Mouse (Mus musculus) liver, embryonic 13.5 days (tissue): ENCODE results near the gene 4933414I15Rik. TPM values are rescaled to one million over a fixed set of nuclear protein-coding genes. Genes with fewer than 3 reads are reported as not detected.

Source experiments
- ATAC-seq: fragments of 200-750 bp; cut with Nextera tagmentation; 2 replicates; pipeline ENCODE4 v1.8.0; 2017; ENCODE audit warnings: low read depth, mild to moderate bottlenecking, moderate number of reproducible peaks, moderate library complexity
- DNase-seq: peaks from one replicate; pipeline ENCODE4 v3.0.0; 2022
- H3K27ac ChIP-seq: fragments of 300-500 bp; sonication (generic); 2 replicates; pipeline ENCODE4 v1.5.1; 2015; ENCODE audit warnings: moderate library complexity, mild to moderate bottlenecking, inconsistent platforms
- H3K27me3 ChIP-seq: fragments of 300-500 bp; sonication (generic); 2 replicates; pipeline ENCODE4 v1.6.1; 2015; ENCODE audit warnings: mild to moderate bottlenecking, inconsistent platforms
- H3K36me3 ChIP-seq: fragments of 300-500 bp; sonication (generic); 2 replicates; pipeline ENCODE4 v1.6.1; 2015; ENCODE audit warnings: mild to moderate bottlenecking, inconsistent platforms
- H3K4me1 ChIP-seq: fragments of 300-500 bp; sonication (generic); replicated peaks from 2 replicates; pipeline ENCODE4 v1.6.1; 2015; ENCODE audit warnings: inconsistent platforms
- H3K4me2 ChIP-seq: fragments of 300-500 bp; sonication (generic); 2 replicates; pipeline ENCODE4 v1.6.1; 2015; ENCODE audit warnings: inconsistent platforms, mild to moderate bottlenecking, moderate library complexity
- H3K4me3 ChIP-seq: fragments of 300-500 bp; sonication (generic); replicated peaks from 2 replicates; pipeline ENCODE4 v1.5.1; 2015; ENCODE audit warnings: mild to moderate bottlenecking, inconsistent platforms
- H3K9ac ChIP-seq: fragments of 300-500 bp; sonication (generic); 2 replicates; pipeline ENCODE4 v1.6.1; 2015; ENCODE audit warnings: mild to moderate bottlenecking, inconsistent platforms
- H3K9me3 ChIP-seq: fragments of 300-500 bp; sonication (generic); replicated peaks from 2 replicates; pipeline ENCODE4 v1.6.1; 2016; ENCODE audit warnings: inconsistent platforms
- WGBS: fragments of 180-500 bp; shearing (Covaris S2); methylation state at CpG from one replicate; pipeline ENCODE4 v1.1.7; 2015; ENCODE audit not compliant: insufficient replicate concordance; 5-methylcytosine and 5-hydroxymethylcytosine counted together
- polyA plus RNA-seq: library from polyadenylated mRNA; unstranded; fragments of >200 nt; fragmentation: Nextera tagmentation; extraction: Ambion mirVana; gene quantifications from 2 replicates; pipeline ENCODE4 v1.2.1, GENCODE M21; 2015

4933414I15Rik gene
- polyA plus RNA-seq = not detected in 2 replicates

GRCm38 (mm10) chr11:50943506-50943905, at the start of gene 4933414I15Rik:
Gene 4933414I15Rik, minus strand, starts transcription at chr11:50943765.
- no peak within 1 kb of the TSS for H3K27ac ChIP-seq
- no peak within 1 kb of the TSS for H3K4me2 ChIP-seq
- no peaks in the 10 kb centered on the region for H3K4me1 ChIP-seq
- no peaks in the 10 kb centered on the region for H3K36me3 ChIP-seq
- H3K27me3 ChIP-seq = no peaks in the 10 kb centered on the region
- DNase-seq = no peak
- no peak within 1 kb of the TSS for H3K4me3 ChIP-seq
- H3K9ac ChIP-seq = no peak within 1 kb of the TSS
- no peak for ATAC-seq
- H3K9me3 ChIP-seq = no peaks in the 10 kb centered on the region
- WGBS = 70% methylated on average over 14 of the region's 14 CpGs

DNA sequence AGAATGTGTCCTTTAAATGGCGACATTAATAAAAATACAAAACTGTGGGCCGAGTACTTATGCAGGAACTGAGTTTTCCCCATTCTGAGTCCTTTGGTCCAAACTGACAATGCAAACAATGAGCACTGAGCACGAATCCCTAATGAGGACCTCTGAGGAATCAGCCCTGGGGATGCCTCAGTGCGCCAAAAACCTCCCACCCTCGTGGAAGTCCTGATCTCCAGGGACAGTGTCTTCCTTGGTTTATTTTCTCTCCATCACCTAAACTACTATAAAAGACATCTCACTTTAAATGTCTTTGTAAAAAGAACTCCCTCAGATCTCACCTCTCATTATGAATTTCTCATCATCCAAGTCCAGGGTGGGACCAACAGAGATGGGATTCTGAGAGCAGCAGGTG, 38.1 kb upstream of the 4933414I15Rik start, which contains the start of gene Olfr1377:
Olfr1377 (plus strand) TSS at position 301 of the 400 bp plus-strand sequence.
- no peaks in the 10 kb centered on the region for H3K4me1 ChIP-seq
- no peak for DNase-seq
- 57% methylated on average over 5 of the region's 5 CpGs for WGBS
- H3K9me3 ChIP-seq = no peaks in the 10 kb centered on the region
- H3K9ac ChIP-seq = no peak within 1 kb of the TSS
- no peaks in the 10 kb centered on the region for H3K36me3 ChIP-seq
- H3K4me3 ChIP-seq = no peak within 1 kb of the TSS
- H3K27ac ChIP-seq = no peak within 1 kb of the TSS
- no peak within 1 kb of the TSS for H3K4me2 ChIP-seq
- H3K27me3 ChIP-seq = no peaks in the 10 kb centered on the region
- ATAC-seq = no peak

GRCm38 (mm10) chr11:50977216-50977615, 33.7 kb upstream of the 4933414I15Rik start:
- WGBS = 57% methylated on average over 4 of the region's 4 CpGs
- no peak for DNase-seq
- no peaks in the 10 kb centered on the region for H3K36me3 ChIP-seq
- no peak overlapping the region for H3K27ac ChIP-seq
- no peak overlapping the region for H3K9ac ChIP-seq
- H3K4me2 ChIP-seq = no peak overlapping the region
- H3K4me3 ChIP-seq = no peak overlapping the region
- no peaks in the 10 kb centered on the region for H3K4me1 ChIP-seq
- no peaks in the 10 kb centered on the region for H3K27me3 ChIP-seq
- H3K9me3 ChIP-seq = no peaks in the 10 kb centered on the region
- no peak for ATAC-seq

DNA sequence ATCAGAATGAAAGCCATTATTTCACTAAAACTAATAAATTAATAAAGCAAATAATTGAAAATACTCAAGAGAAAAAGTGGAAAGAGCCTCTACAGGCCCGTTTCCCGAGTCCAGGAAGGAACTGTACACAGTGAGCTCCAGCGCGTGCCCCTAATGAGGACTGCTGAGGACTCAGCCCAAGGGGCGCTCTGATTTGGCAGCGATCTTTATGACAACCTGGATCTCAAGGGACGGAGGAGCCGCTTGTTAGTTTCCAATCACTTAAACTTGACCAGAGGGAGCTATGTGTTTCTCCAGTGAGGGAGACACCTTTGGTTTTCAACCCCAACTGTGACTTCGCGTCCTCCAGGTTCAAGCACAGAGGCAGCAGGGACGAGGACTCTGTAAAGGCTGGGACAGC, 22.7 kb upstream of the 4933414I15Rik start, which contains the start of gene Olfr1378:
Olfr1378 (plus strand) TSS at position 301 of the 400 bp plus-strand sequence.
- ATAC-seq (no peak), DNase-seq (no peak)
- 0 out of 2 replicates have a peak, but pooled peaks cover 2% of the 10 kb centered on the region for H3K9me3 ChIP-seq
- no peaks in the 10 kb centered on the region for H3K27me3 ChIP-seq
- H3K9ac ChIP-seq = no peak within 1 kb of the TSS
- no peaks in the 10 kb centered on the region for H3K36me3 ChIP-seq
- H3K27ac ChIP-seq = no peak within 1 kb of the TSS
- H3K4me2 ChIP-seq = no peak within 1 kb of the TSS
- no peaks in the 10 kb centered on the region for H3K4me1 ChIP-seq
- H3K4me3 ChIP-seq = no peak within 1 kb of the TSS
- 74% methylated on average over 11 of the region's 11 CpGs for WGBS

- H3K9me3 ChIP-seq = 0 out of 2 replicates have a peak, but pooled peaks cover 2% of the 10 kb centered on the region
- WGBS = 33% methylated on average over 2 of the region's 2 CpGs
- H3K36me3 ChIP-seq = no peaks in the 10 kb centered on the region
- H3K4me1 ChIP-seq = no peaks in the 10 kb centered on the region
- no peak overlapping the region for H3K9ac ChIP-seq
- H3K27me3 ChIP-seq = no peaks in the 10 kb centered on the region
- ATAC-seq = no peak
- no peak overlapping the region for H3K27ac ChIP-seq
- H3K4me3 ChIP-seq = no peak overlapping the region
- no peak for DNase-seq
- H3K4me2 ChIP-seq = no peak overlapping the region
Measured at GRCm38 (mm10) chr11:50964886-50965285, 21.3 kb upstream of the 4933414I15Rik start.

DNA sequence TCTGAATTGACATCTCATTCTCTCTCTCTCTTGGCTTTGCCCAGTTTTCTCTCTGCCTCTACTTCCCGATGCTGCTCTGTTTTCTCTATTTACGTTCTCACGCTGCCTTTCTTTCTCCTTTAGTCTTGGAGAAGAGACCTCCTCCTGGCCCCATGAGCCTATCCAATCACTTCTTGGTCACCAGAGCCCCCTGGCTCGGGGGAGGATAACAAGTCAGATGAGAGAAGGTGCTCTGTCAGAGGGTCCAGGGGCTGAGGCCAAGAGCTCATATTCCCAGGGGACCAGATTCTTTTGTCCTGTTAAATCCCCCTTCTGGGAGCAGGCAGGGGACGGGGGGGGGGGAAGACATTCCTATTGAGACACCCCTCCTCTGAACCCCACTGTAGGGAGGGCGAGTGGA, 10.1 kb upstream of the 4933414I15Rik start, which contains the start of gene Prop1:
Prop1 (minus strand) TSS at position 101 of the 400 bp plus-strand sequence.
- H3K9me3 ChIP-seq = 0 out of 2 replicates have a peak, but pooled peaks cover 3% of the 10 kb centered on the region
- H3K27me3 ChIP-seq = no peaks in the 10 kb centered on the region
- no peak within 1 kb of the TSS for H3K4me2 ChIP-seq
- H3K4me3 ChIP-seq = no peak within 1 kb of the TSS
- H3K36me3 ChIP-seq = no peaks in the 10 kb centered on the region
- no peak for DNase-seq
- H3K4me1 ChIP-seq = no peaks in the 10 kb centered on the region
- no peak for ATAC-seq
- 65% methylated on average over 6 of the region's 6 CpGs for WGBS
- no peak within 1 kb of the TSS for H3K27ac ChIP-seq
- H3K9ac ChIP-seq = no peak within 1 kb of the TSS

- H3K9ac ChIP-seq = no peak overlapping the region
- no peak overlapping the region for H3K4me2 ChIP-seq
- H3K9me3 ChIP-seq = 0 out of 2 replicates have a peak, but pooled peaks cover 3% of the 10 kb centered on the region
- DNase-seq (no peak), ATAC-seq (no peak)
- no peak overlapping the region for H3K4me3 ChIP-seq
- H3K27me3 ChIP-seq = no peaks in the 10 kb centered on the region
- WGBS = 53% methylated on average over 14 of the region's 14 CpGs
- H3K4me1 ChIP-seq = no peaks in the 10 kb centered on the region
- H3K27ac ChIP-seq = no peak overlapping the region
- no peaks in the 10 kb centered on the region for H3K36me3 ChIP-seq
Measured at GRCm38 (mm10) chr11:50952290-50952689, 8.7 kb upstream of the 4933414I15Rik start.

- no peak overlapping the region for H3K27ac ChIP-seq
- no peak for DNase-seq
- no peaks in the 10 kb centered on the region for H3K9me3 ChIP-seq
- H3K4me1 ChIP-seq = no peaks in the 10 kb centered on the region
- no peaks in the 10 kb centered on the region for H3K27me3 ChIP-seq
- WGBS = 52% methylated on average over 12 of the region's 12 CpGs
- H3K4me2 ChIP-seq = no peak overlapping the region
- no peak overlapping the region for H3K9ac ChIP-seq
- H3K4me3 ChIP-seq = no peak overlapping the region
- H3K36me3 ChIP-seq = no peaks in the 10 kb centered on the region
- ATAC-seq = no peak
Measured at GRCm38 (mm10) chr11:50942386-50942785, 1.2 kb downstream of the 4933414I15Rik start.

DNA sequence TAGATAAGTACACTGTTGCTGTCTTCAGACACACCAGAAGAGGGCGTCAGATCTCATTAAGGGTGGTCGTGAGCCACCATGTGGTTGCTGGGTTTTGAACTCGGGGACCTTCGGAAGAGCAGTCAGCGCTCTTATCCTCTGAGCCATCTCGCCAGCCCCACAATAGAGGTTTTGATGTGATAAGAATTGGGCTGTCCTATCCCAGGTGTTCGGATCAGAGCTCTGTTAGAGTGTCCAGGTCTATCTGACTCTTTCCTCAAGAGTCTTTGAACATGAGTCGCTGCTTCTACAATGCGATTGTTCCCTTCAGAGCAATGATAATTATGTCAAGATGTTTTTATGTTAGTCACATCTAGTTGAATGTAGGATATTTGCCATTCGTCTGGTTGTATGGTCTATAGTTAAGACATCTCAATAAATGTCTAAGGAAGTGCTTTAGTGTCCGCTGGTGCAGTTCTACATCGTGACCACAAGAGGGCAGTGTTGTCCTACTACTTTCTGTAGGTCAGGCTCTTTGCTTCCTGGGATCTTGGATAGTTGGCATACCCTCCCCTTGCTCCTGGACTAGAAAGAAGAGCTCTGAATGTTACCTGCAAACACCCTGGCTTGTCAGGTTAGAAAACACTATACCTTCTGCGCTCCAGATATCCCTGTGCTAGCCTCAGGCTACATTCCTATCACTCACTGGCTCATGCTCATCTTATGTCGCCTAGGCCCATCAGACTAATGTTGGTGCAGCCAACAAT, 3.8 kb downstream of the 4933414I15Rik start:
- no peak overlapping the region for H3K4me2 ChIP-seq
- DNase-seq (no peak), ATAC-seq (no peak)
- 25% methylated on average over 14 of the region's 14 CpGs for WGBS
- H3K27ac ChIP-seq = no peak overlapping the region
- no peaks in the 10 kb centered on the region for H3K9me3 ChIP-seq
- H3K36me3 ChIP-seq = no peaks in the 10 kb centered on the region
- no peak overlapping the region for H3K4me3 ChIP-seq
- H3K4me1 ChIP-seq = no peaks in the 10 kb centered on the region
- no peak overlapping the region for H3K9ac ChIP-seq
- no peaks in the 10 kb centered on the region for H3K27me3 ChIP-seq

DNA sequence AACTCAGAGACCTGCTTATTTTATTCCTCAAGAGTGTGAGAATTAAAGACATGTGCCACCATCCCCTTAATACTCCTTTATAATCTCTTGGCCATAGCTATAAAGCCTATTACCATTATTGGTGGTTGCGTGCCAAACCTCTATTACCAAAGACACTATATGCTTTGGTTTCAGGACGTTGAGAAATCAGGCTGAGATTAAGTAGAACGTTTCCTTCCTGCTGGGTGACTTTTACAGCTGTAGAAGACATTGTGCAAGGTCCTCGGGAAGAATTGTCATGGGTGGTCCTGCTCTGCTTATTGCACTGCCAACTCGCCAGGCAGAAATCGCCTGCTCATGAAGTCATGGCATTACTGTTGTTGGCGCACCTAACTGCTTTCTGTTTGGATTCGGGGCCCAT, 5.1 kb downstream of the 4933414I15Rik start:
- H3K9me3 ChIP-seq = no peaks in the 10 kb centered on the region
- no peaks in the 10 kb centered on the region for H3K36me3 ChIP-seq
- no peak overlapping the region for H3K4me2 ChIP-seq
- no peak overlapping the region for H3K27ac ChIP-seq
- WGBS = 53% methylated on average over 8 of the region's 8 CpGs
- H3K9ac ChIP-seq = no peak overlapping the region
- H3K27me3 ChIP-seq = no peaks in the 10 kb centered on the region
- H3K4me1 ChIP-seq = no peaks in the 10 kb centered on the region
- no peak overlapping the region for H3K4me3 ChIP-seq
- no peak for DNase-seq
- ATAC-seq = no peak

- H3K36me3 ChIP-seq = no peaks in the 10 kb centered on the region
- no peak overlapping the region for H3K4me3 ChIP-seq
- peaks cover 13% of the 10 kb centered on the region for H3K4me1 ChIP-seq
- H3K27me3 ChIP-seq = peaks cover 25% of the 10 kb centered on the region
- WGBS = 39% methylated on average over 1 of the region's 1 CpGs
- DNase-seq (no peak), ATAC-seq (no peak)
- no peak overlapping the region for H3K9ac ChIP-seq
- peak overlapping the region; percentile 87; the same call in 1 of the 2 replicates for H3K4me2 ChIP-seq
- no peak overlapping the region for H3K27ac ChIP-seq
- no peaks in the 10 kb centered on the region for H3K9me3 ChIP-seq
Measured at GRCm38 (mm10) chr11:50932040-50932439, 11.5 kb downstream of the 4933414I15Rik start.
